Mouse (Mus musculus): ENCODE results near the gene Armt1. TPM values are rescaled to one million over a fixed set of nuclear protein-coding genes. Genes with fewer than 3 reads are reported as not detected.

Gene Armt1
- 22.1 and 23.0 TPM in 2 replicates for polyA plus RNA-seq (2015; fragmentation: Nextera tagmentation; extraction: Ambion mirVana)

DNA sequence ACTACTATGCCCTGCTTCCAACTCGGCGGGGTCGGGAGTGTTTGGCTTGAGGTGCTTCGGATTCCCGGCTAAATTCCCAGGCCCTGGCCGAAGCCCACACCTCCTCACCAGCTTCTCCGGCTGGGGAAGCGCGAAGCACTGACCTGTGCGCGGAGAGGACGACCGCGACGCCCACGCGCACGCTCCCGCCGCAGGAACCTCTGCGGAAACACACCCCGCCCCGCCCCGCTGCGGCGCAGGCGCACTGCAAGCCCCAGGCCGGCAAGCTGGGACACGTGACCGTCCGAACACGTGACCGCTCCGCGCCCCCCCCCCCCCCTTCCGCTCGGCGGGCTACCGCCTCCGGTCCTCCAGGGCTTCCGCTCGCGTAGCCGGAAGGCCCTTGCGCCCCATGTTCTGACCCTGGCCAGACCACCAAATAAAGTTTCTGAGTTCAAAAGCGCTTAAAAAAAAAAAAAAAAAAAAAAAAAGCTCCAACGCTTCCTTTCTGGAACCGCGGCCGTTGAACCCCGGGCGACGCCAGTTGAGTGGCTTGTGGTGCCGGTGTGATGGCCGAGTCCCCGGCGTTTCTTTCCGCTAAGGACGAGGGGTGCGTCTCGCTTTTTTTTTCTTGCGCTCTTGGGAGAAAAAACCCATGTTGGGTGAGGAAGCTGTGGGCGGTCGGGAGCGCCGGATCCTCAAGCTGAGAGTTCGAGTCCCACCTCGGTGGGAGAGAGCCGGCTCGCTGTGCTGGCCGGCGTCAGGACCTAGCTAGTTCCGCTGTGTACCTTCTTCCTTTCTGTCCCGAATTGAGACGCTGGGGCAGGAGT is at the start of gene Armt1, which contains the start of gene Rmnd1:
TSS of gene Armt1 (plus strand) at position 345 of the 809 bp plus-strand sequence.
TSS of gene Rmnd1 (minus strand) at position 266 of the 809 bp plus-strand sequence.
- H3K9me3 ChIP-seq, result no peaks in the 10 kb centered on the region
- WGBS, result under 1% methylated on average over 74 of the region's 75 CpGs
- H3K9ac ChIP-seq, result peak within 1 kb of the TSS; percentile 83
- peak within 1 kb of the TSS; percentile 90 for H3K27ac ChIP-seq
- peaks cover 14% of the 10 kb centered on the region for H3K4me1 ChIP-seq
- ATAC-seq (ENCODE audit: insufficient number of reproducible peaks, insufficient read depth, low FRiP score, low TSS enrichment, low read depth), result peak; percentile 90
- H3K4me3 ChIP-seq, result peak within 1 kb of the TSS; percentile 71
- peak within 1 kb of the TSS; percentile 75 for H3K4me2 ChIP-seq
- no peaks in the 10 kb centered on the region for H3K27me3 ChIP-seq
- H3K36me3 ChIP-seq, result peaks cover 23% of the 10 kb centered on the region

GRCm38 (mm10) chr10:4384244-4384643 is 48.0 kb upstream of the Armt1 start:
- Histone ChIP-seq H3K4me3 (no peak overlapping the region), H3K4me1 (peaks cover 12% of the 10 kb centered on the region), H3K36me3 (no peaks in the 10 kb centered on the region), H3K27ac (no peak overlapping the region), H3K9me3 (no peaks in the 10 kb centered on the region), H3K27me3 (no peaks in the 10 kb centered on the region), H3K9ac (no peak overlapping the region), H3K4me2 (no peak overlapping the region)
- WGBS, result 93% methylated on average over 7 of the region's 7 CpGs
- no peak for ATAC-seq (ENCODE audit: insufficient number of reproducible peaks, insufficient read depth, low FRiP score, low TSS enrichment, low read depth)

- Histone ChIP-seq H3K9ac (peak overlapping the region; percentile 98), H3K4me1 (peaks cover 39% of the 10 kb centered on the region), H3K9me3 (no peaks in the 10 kb centered on the region), H3K27me3 (no peaks in the 10 kb centered on the region), H3K4me2 (peak overlapping the region; percentile 84), H3K36me3 (no peaks in the 10 kb centered on the region), H3K27ac (peak overlapping the region; percentile 99), H3K4me3 (peak overlapping the region; percentile 98)
- ATAC-seq (ENCODE audit: insufficient number of reproducible peaks, insufficient read depth, low FRiP score, low TSS enrichment, low read depth), result peak; percentile 94
- under 1% methylated on average over 68 of the region's 133 CpGs for WGBS
These were observed 45.4 kb upstream of the Armt1 start for GRCm38 (mm10) chr10:4386609-4387591.

DNA sequence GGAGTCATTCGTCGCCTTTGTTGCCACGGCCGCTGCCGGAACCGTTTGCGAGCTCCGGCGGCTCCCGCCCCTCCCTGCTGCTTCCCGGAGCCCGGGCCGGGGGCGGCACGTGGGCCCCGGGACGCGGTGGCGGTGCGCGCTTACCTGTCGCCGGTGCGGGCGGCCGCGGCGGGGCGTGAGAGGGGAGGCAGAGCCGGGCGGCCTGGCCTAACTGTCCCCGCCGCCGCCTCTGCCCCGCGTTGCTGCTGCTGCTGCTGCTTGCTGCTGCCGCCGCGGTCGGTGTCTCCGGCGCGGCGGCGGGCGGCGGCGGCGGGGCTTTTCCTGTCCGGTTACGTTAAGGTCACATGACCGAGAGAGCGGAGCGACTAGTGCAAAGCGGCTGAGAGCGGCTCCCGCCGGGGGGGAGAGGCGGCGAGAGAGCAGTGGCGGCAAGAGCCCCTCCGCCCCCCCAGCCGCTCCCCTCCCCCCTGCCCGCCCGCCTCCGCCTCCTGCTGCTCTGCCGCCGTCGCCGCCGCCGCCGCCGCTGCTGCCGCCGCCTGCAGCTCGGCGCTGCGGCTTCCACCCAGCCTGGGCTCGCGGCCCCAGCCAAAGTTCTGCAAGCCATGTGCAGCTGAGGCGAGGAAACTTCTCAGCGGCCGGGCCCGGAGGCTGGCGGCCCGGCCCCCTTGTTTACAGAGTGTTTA is 44.4 kb upstream of the Armt1 start, which contains the start of gene Zbtb2:
TSS of gene Zbtb2 (minus strand) at position 408 of the 683 bp plus-strand sequence.
- WGBS, result under 1% methylated on average over 65 of the region's 87 CpGs

GRCm38 (mm10) chr10:4388384-4388745 is 43.9 kb upstream of the Armt1 start:
- H3K4me2 ChIP-seq, result peak overlapping the region; percentile 84
- peak overlapping the region; percentile 99 for H3K27ac ChIP-seq
- no peaks in the 10 kb centered on the region for H3K9me3 ChIP-seq
- no peaks in the 10 kb centered on the region for H3K27me3 ChIP-seq
- no peak for ATAC-seq (ENCODE audit: insufficient number of reproducible peaks, insufficient read depth, low FRiP score, low TSS enrichment, low read depth)
- H3K4me1 ChIP-seq, result peaks cover 37% of the 10 kb centered on the region
- under 1% methylated on average over 19 of the region's 19 CpGs for WGBS
- H3K36me3 ChIP-seq, result peaks cover 7% of the 10 kb centered on the region
- H3K9ac ChIP-seq, result peak overlapping the region; percentile 98
- H3K4me3 ChIP-seq, result peak overlapping the region; percentile 98

More for the DNA sequence above, 44.4 kb upstream of the Armt1 start, which contains the start of gene Zbtb2:
- peak within 1 kb of the TSS; percentile 98 for H3K9ac ChIP-seq
- peaks cover 40% of the 10 kb centered on the region for H3K4me1 ChIP-seq
- peak within 1 kb of the TSS; percentile 99 for H3K27ac ChIP-seq
- peaks cover 1% of the 10 kb centered on the region for H3K36me3 ChIP-seq
- no peaks in the 10 kb centered on the region for H3K27me3 ChIP-seq
- H3K4me3 ChIP-seq, result peak within 1 kb of the TSS; percentile 98
- H3K9me3 ChIP-seq, result no peaks in the 10 kb centered on the region
- no peak for ATAC-seq (ENCODE audit: insufficient number of reproducible peaks, insufficient read depth, low FRiP score, low TSS enrichment, low read depth)
- H3K4me2 ChIP-seq, result peak within 1 kb of the TSS; percentile 84

- Histone ChIP-seq H3K4me1 (peaks cover 37% of the 10 kb centered on the region), H3K27ac (no peak overlapping the region), H3K36me3 (peaks cover 11% of the 10 kb centered on the region), H3K4me3 (peak overlapping the region; percentile 98), H3K9ac (peak overlapping the region; percentile 98), H3K9me3 (no peaks in the 10 kb centered on the region), H3K4me2 (peak overlapping the region; percentile 84), H3K27me3 (no peaks in the 10 kb centered on the region)
- ATAC-seq (ENCODE audit: insufficient number of reproducible peaks, insufficient read depth, low FRiP score, low TSS enrichment, low read depth), result no peak
- WGBS, result 19% methylated on average over 10 of the region's 10 CpGs
These were observed 43.2 kb upstream of the Armt1 start for GRCm38 (mm10) chr10:4389036-4389435.

- Histone ChIP-seq H3K4me2 (peak overlapping the region; percentile 84), H3K4me3 (peak overlapping the region; percentile 98), H3K36me3 (peaks cover 15% of the 10 kb centered on the region), H3K9ac (peak overlapping the region; percentile 98), H3K27ac (no peak overlapping the region), H3K4me1 (peaks cover 37% of the 10 kb centered on the region), H3K27me3 (no peaks in the 10 kb centered on the region), H3K9me3 (no peaks in the 10 kb centered on the region)
- ATAC-seq (ENCODE audit: insufficient number of reproducible peaks, insufficient read depth, low FRiP score, low TSS enrichment, low read depth), result no peak
- 33% methylated on average over 5 of the region's 5 CpGs for WGBS
These were observed 42.7 kb upstream of the Armt1 start for GRCm38 (mm10) chr10:4389461-4390112.

GRCm38 (mm10) chr10:4390550-4390949 is 41.7 kb upstream of the Armt1 start:
- 43% methylated on average over 2 of the region's 2 CpGs for WGBS

DNA sequence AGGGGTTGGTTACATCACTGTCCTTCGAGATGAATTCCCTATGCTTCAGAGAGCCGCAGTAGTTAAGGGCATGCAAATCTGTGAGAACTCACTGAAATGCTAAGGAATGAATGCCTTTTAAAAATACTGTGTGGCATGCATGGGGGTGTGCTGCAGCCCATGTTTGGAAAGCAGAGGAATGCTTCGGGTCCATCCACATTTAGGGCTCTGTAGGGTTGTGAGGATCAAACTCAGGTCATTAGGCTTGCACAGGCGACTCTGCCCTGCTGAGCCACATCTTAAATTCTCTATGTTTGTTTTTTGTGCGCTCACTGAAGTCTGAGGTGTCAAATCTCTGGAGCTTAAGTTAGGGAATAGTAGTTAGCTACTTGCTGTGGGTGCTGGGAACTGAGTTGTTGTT is 41.2 kb upstream of the Armt1 start:
- Histone ChIP-seq H3K9me3 (no peaks in the 10 kb centered on the region), H3K4me1 (peaks cover 37% of the 10 kb centered on the region), H3K4me3 (no peak overlapping the region), H3K9ac (no peak overlapping the region), H3K27ac (no peak overlapping the region), H3K36me3 (peaks cover 24% of the 10 kb centered on the region), H3K4me2 (no peak overlapping the region), H3K27me3 (no peaks in the 10 kb centered on the region)
- ATAC-seq (ENCODE audit: insufficient number of reproducible peaks, insufficient read depth, low FRiP score, low TSS enrichment, low read depth), result no peak
- 70% methylated on average over 5 of the region's 5 CpGs for WGBS

More at GRCm38 (mm10) chr10:4390550-4390949, 41.7 kb upstream of the Armt1 start:
- no peak overlapping the region for H3K9ac ChIP-seq
- no peaks in the 10 kb centered on the region for H3K9me3 ChIP-seq
- peaks cover 19% of the 10 kb centered on the region for H3K36me3 ChIP-seq
- H3K27ac ChIP-seq, result no peak overlapping the region; the same call in 1 of the 2 replicates
- ATAC-seq (ENCODE audit: insufficient number of reproducible peaks, insufficient read depth, low FRiP score, low TSS enrichment, low read depth), result no peak
- no peak overlapping the region for H3K4me3 ChIP-seq
- H3K27me3 ChIP-seq, result no peaks in the 10 kb centered on the region
- H3K4me1 ChIP-seq, result peaks cover 37% of the 10 kb centered on the region
- H3K4me2 ChIP-seq, result peak overlapping the region; percentile 84

GRCm38 (mm10) chr10:4391851-4392250 is 40.4 kb upstream of the Armt1 start:
- Histone ChIP-seq H3K36me3 (peaks cover 27% of the 10 kb centered on the region), H3K4me1 (peaks cover 37% of the 10 kb centered on the region), H3K27me3 (no peaks in the 10 kb centered on the region), H3K9ac (no peak overlapping the region), H3K4me2 (no peak overlapping the region), H3K27ac (no peak overlapping the region), H3K9me3 (no peaks in the 10 kb centered on the region), H3K4me3 (no peak overlapping the region)
- no peak for ATAC-seq (ENCODE audit: insufficient number of reproducible peaks, insufficient read depth, low FRiP score, low TSS enrichment, low read depth)
- 43% methylated on average over 6 of the region's 6 CpGs for WGBS

Data from embryonic facial prominence, embryonic 13.5 days (tissue).